Mouse (Mus musculus): ENCODE results near the gene Trrap.

The Trrap gene

GRCm38 (mm10) chr5:144786464-144786863, 18.9 kb downstream of the Trrap start:
- DNase-seq (ENCODE audit: low read depth), result no peak

- no peak for DNase-seq (ENCODE audit: low read depth)
Measured at GRCm38 (mm10) chr5:144793374-144793773, 25.8 kb downstream of the Trrap start.

- peak; percentile 7 for DNase-seq (ENCODE audit: low read depth)
Measured at GRCm38 (mm10) chr5:144794687-144795086, 27.2 kb downstream of the Trrap start.

- DNase-seq (ENCODE audit: low read depth), result no peak
Measured at GRCm38 (mm10) chr5:144797116-144797515, 29.6 kb downstream of the Trrap start.

GRCm38 (mm10) chr5:144803066-144803465, 35.5 kb downstream of the Trrap start:
- DNase-seq (ENCODE audit: low read depth), result no peak

GRCm38 (mm10) chr5:144804181-144804580, 36.6 kb downstream of the Trrap start:
- DNase-seq (ENCODE audit: low read depth), result no peak

- no peak for DNase-seq (ENCODE audit: low read depth)
Measured at GRCm38 (mm10) chr5:144806931-144807330, 39.4 kb downstream of the Trrap start.

- DNase-seq (ENCODE audit: low read depth), result peak; percentile 80
Measured at GRCm38 (mm10) chr5:144828365-144829102, 61.0 kb downstream of the Trrap start.

GRCm38 (mm10) chr5:144829631-144830030, 62.1 kb downstream of the Trrap start:
- peak; percentile 37 for DNase-seq (ENCODE audit: low read depth)

- DNase-seq (ENCODE audit: low read depth), result no peak
Measured at GRCm38 (mm10) chr5:144831840-144832469, 64.4 kb downstream of the Trrap start.

GRCm38 (mm10) chr5:144836100-144836499, 68.6 kb downstream of the Trrap start:
- no peak for DNase-seq (ENCODE audit: low read depth)

- no peak for DNase-seq (ENCODE audit: low read depth)
Measured at GRCm38 (mm10) chr5:144845352-144845751, 77.8 kb downstream of the Trrap start.

GRCm38 (mm10) chr5:144848735-144849134, 81.2 kb downstream of the Trrap start:
- DNase-seq (ENCODE audit: low read depth), result no peak

- DNase-seq (ENCODE audit: low read depth), result no peak
Measured at GRCm38 (mm10) chr5:144849932-144850331, 82.4 kb downstream of the Trrap start.

- no peak for DNase-seq (ENCODE audit: low read depth)
Measured at GRCm38 (mm10) chr5:144851820-144852219, 84.3 kb downstream of the Trrap start.

GRCm38 (mm10) chr5:144853931-144854330, 86.4 kb downstream of the Trrap start:
- no peak for DNase-seq (ENCODE audit: low read depth)

GRCm38 (mm10) chr5:144855936-144856335, 88.4 kb downstream of the Trrap start:
- DNase-seq (ENCODE audit: low read depth), result no peak

GRCm38 (mm10) chr5:144858527-144858926, 91.0 kb downstream of the Trrap start:
- DNase-seq (ENCODE audit: low read depth), result no peak

- no peak for DNase-seq (ENCODE audit: low read depth)
Measured at GRCm38 (mm10) chr5:144859284-144859683, 91.8 kb downstream of the Trrap start.

- no peak for DNase-seq (ENCODE audit: low read depth)
Measured at GRCm38 (mm10) chr5:144860913-144861312, 93.4 kb downstream of the Trrap start.

- DNase-seq (ENCODE audit: low read depth), result no peak
Measured at GRCm38 (mm10) chr5:144866923-144867322, 99.4 kb downstream of the Trrap start.

- DNase-seq (ENCODE audit: low read depth), result no peak
Measured at GRCm38 (mm10) chr5:144869466-144869865, 101.9 kb downstream of the Trrap start.

GRCm38 (mm10) chr5:144870782-144871181, 103.2 kb downstream of the Trrap start:
- no peak for DNase-seq (ENCODE audit: low read depth)

- no peak for DNase-seq (ENCODE audit: low read depth)
Measured at GRCm38 (mm10) chr5:144871775-144872174, 104.2 kb downstream of the Trrap start.
